Mouse (Mus musculus) right cerebral cortex, postnatal 4 days (tissue): Measurements from ENCODE around the gene Otulinl.

Experiments
- DNase-seq: peaks from one replicate; pipeline ENCODE4 v3.0.0-alpha.2; 2022

Otulinl gene

DNA sequence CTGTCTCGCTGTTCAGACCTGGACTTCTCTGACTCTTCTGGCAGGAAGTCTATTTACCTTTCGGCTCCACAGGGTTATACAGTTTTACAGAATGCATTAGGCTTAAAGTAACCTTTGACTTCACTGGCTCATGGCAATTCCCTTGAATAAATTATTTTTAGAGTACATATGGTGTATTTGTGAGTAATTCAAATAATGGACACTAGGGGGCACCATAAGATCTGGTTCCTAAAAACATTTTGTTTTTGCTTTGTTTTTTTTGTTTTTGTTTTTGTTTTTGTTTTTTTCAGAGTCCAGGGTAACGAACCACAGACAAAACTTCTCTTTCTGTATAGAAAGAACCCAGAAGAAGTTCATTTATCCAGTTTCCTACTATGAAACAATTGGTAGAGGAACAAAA lies 33.7 kb downstream of the Otulinl start:
- DNase-seq = no peak

DNA sequence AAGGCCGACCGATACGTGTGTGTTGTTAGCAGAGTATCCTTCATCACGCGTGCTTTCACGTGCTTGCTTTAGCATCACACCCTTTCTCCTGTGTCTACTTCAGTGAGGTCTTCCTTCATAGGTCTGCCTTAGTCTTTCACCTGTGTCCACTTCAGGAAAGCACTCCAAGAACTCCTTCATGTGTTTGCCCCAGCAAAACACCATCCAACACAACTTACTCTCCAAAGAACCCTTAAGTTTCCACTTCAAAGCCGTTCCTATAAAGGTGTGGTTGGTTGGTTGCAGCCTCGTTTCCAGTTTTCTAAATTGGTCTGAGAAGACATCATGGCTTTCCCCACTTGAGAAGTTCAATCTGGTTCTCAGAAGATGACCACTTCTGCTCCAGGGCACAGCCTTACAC lies 34.7 kb downstream of the Otulinl start:
- no peak for DNase-seq

DNA sequence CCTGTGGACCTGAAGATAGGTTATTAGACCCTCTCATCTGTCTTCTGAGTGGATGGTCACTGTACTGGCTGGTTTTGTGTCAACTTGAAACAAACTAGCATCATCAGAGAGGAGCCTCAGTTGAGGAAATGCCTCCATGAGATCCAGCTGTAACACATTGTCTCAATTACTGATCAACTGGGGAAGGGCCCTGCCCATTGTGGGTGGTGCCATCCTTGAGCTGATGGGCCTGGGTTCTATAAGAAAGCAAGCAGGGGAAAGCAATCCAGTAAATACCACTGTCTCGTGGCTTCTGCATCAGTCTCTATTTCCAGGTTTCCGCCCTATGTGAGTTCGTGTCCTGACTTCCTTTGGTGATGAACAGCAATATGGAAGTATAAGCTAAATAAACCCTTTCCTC lies 36.1 kb downstream of the Otulinl start:
- DNase-seq = no peak

DNA sequence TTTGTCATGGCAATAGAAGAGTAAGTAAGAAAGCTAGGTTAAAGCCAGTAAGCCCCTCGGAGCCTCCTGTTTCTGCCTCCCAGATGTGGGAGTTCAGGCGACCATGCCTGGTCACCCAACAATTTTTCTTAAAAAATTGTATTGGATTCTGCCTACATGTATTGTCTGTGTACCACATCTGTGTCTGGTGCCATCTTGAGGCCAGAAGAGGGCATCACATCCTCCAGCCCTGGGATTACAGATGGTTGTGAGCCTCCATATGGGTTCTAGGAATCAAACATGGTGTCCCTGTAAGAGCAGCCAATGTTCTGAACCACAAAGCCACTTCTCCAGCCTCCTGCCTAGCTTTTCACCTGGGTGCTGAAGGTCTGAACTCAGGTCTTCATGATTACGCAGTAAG lies 38.5 kb downstream of the Otulinl start:
- no peak for DNase-seq

DNA sequence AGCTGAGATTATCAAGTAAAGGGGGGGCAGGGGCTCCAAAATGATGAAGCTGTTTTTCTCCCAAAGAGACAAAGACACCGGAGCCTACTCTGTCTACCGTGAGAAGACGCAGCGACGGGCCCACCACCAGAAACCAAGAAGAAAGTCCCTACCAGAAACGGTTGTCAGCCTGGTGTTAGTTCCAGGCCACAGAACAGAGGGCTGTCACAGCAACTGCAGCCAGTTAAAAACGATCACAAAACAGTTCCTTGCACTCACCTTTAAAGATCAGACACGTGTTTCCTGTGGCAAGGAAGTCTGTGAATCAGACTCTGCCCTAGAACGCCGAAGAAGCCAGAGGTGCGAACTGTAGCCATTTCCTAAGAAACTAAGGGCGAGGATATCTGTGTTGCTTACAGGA lies 40.2 kb downstream of the Otulinl start:
- DNase-seq = no peak

DNA sequence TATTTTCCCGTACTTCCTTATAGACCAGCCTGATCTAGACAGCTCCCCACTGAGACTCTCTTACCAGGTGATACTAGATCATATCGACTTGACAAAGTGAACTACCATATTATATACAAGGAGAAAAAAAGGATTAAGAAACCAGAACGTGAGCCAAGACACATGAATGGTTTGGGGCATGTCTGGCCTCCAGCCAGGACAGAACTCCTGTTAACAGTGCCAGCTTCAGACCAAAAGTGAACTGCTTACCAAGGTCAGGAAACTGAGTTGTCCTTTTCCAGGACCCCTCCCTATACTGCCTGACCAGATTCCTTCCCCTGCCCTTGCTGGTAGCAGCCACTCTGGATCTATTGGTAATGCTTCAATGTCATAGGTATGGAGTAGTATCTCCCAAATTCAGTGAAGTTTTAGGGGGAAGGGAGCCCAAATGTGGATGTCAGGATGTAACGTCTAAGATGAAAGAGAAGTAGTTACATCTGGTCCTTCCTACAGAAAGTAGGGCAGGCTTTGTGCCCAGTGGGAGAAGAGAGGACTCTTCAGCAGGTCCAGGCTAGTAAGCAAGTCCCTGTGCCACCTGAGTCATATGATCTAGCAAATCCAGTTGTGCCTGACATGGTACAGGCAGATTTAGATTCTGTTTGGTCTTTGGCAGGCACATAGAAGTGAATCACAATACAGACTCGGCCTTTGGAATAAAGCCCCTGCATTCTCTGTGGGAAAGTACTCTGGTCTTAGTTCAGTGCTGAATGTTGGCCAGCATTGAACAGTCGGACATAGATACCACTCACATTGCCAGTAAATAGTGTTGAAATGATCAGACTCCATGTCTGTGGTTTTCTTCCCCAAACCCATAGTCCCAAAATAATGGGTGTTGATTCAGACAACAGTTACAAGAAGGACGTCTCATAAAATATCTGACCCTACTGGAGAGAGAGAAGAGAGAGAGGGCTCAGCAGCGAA lies 47.2 kb downstream of the Otulinl start:
- no peak for DNase-seq

DNA sequence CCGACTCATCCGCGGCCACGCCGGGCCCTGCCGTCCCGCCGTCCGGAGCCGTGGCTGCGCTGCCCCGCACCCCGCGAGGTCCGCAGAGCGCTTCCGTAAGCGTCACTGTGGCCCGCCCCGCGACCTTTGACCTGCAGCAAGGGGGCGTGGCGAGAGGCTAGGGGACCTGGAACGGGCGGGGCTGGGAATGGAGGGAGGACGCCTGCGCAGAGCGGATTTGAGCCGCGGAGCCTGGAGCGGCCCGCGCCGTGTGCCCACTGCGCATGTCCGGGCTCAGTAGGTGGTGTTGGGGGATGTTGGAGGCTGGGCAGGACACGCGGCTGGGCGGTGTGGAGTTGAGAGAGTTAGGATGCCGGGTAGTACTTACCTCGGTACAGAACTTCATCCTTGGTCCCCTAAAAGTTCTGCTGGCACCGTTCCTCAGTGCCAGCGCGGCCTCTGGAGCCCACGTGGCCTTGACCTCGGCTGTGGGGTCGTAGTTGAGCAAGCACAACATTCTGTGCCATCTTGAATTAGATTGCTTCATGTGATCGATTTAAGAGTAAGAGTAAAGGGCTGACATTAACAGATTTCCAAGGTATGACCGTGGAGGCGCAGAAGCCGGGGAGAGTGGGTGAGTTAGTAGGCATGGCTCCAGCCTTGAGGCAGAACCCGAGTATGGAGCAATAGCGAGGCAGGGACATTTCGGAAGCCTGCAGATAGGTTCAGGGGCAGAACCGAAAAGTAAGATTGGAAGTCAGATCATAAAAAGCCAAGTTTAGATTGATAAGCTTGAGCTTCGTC lies 50.6 kb downstream of the Otulinl start, which contains the start of gene Otulin:
Otulin (minus strand) TSS at position 93 of the 783 bp plus-strand sequence.
- peak; percentile 99 for DNase-seq

DNA sequence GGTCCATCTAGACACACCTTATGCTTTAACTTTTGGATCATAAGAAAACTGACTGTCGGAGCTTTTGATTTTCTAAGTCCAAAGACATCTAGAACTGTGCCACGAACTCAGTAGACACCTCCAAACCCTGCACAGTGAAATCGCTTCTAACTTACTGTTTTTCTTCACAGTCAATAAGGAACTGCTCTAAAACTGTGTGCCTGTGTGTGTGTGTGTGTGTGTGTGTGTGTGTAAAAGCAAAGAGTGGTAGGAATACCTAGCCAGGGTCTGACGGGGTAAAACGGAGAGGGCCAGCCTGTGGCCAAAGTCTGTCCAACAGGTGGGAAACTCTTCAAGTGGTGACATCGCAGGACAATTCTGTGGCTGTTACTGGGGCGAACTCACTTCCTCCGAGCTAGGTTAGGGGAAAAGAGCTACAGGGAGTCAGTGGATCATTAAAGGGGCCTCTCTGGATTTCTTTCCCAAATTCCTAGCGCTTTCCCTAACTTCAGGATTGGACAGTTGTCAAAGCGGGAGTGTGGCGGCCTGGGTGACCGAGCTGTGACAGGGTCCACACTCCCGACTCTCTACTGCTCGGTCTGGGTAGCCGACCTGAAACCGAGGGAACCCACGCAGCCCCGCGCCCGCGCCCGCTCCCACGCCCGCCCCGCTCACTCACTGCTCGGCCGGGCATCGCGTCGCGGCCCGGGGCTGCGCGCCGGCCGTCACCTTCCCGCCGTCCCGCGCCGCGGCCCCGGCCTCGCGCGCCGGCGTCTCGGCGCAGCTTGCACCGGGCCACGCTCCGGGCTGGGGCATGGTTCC lies 51.4 kb downstream of the Otulinl start:
- no peak for DNase-seq

DNA sequence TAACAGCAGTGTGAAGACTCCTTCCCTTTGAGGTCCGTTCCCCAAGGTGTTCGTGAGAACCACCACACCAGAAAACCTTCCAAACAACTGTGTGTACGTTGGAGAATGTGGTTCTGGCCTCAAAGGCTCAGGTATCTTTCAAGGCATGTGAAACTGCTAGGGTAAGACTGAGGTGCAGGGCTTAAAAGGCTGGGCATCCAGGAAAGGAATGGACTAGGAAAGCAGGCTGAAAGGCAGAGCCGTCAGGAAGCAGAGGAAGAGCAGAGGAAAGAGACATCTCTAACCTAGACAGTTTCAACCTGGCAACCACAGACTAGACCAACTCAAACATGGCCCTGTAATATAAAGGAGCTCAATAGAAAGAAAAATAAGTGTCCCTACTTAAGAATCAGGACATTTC lies 52.3 kb downstream of the Otulinl start:
- no peak for DNase-seq

DNA sequence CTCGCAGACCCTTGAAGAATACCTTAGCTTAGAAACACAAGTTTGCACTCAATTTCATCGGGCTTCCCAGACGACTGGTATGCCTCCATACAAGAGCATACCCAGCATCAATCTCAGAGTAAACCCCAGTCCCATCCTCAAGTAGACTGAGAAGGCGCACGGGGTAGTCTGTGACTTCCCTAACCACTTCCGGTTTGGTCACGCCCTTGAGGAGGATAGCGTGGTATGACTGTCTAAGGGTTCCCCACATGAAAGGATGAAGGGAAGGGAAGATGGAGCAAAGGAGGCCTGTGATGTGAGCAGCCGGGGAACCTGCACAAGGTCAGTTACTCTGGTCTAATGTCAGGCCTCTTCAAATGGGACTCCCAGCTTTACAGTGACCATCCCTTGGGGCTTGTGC lies 53.6 kb downstream of the Otulinl start:
- DNase-seq = no peak

DNA sequence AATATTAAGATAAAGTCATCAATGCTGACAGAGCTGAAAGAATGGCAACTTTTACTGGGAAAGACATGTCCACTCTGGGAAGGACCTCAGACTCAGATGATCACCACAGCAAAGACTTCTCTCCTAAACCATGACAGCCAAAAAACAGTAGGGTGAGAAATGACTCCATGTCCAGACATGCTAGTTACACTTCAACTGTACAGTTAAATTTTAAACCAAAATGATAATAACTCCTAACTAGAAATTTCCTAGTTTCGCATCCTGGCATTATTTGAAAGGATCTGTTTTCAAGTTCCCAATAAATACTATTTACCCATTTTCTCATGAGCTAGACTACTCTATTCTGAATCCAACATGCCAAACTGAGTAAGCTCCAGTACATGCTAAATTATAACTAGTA lies 55.1 kb downstream of the Otulinl start:
- no peak for DNase-seq

DNA sequence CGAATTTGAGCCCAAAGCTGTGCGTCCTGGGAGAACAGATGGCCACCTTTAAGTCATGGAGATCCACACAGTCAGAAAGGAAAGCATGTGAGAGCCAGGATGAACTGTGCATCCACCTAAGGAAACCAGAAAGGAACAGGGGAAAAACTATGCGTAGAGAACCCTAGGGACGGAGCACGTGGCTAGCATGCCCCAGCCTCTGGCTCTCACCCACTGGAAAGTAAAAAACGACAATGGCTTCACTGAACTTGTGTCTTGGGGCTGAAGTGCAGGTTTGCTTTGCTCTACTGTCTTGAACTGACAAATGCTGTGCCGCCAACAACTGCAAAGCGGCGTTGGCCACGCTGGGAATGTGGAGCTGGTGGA lies 55.5 kb downstream of the Otulinl start:
- DNase-seq = no peak

DNA sequence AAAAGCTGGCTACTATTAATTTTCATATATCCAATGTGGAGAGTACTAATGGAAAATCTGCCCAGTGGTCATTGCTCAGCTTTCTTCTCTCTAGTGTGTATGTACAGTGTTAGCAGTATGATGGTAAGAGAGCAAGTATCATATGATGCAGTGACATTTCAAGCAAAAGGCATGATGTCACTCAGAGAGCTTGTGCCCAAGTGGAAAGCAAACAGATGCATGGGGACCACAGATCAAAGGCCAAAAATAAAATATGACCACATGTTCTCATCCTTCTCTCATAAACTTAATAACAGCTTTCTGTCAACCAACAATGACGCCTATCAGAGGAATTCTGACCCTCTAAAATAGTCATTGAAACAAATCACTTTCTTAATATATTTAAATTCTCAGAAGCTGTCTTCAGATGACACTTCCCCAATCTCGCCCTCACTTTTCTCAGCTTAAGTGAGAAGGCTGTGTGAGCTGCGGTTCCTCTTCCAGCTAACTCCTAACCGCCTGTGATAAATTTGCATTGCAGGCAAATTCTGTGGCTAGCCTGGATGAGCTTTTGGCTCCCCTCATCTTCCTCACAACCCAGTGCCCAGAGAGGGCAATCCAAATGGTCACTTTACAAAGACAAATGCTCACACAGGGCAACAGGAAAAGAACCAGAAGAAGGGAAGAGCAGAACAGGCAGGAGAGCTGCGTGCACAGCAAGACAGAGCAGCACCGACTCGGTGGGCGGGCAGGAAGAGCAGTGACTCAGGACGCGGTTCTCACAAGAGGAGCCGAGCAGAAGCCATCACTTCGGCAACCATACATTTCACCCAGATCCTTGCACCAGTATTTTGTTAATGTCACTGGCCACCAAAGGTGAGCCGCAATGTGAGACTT lies 56.1 kb downstream of the Otulinl start:
- DNase-seq = no peak

DNA sequence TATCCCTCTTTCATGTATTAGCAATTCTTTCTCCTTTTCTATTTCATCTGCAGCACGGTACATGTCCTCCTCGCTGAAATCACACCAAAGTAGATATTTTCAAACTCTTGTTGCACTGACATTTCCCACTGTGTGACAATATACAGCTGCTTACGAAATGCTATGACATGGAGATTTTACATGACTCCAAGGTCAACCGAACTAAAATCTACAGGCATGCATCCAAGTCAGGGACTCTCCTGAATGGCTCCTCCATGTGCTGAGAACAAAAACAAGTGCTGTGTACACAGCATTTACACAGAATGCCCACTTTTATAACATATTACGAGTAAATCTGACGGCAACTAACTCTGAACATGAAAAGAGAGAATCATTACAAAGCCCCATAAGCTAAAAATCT lies 58.1 kb downstream of the Otulinl start:
- no peak for DNase-seq

DNA sequence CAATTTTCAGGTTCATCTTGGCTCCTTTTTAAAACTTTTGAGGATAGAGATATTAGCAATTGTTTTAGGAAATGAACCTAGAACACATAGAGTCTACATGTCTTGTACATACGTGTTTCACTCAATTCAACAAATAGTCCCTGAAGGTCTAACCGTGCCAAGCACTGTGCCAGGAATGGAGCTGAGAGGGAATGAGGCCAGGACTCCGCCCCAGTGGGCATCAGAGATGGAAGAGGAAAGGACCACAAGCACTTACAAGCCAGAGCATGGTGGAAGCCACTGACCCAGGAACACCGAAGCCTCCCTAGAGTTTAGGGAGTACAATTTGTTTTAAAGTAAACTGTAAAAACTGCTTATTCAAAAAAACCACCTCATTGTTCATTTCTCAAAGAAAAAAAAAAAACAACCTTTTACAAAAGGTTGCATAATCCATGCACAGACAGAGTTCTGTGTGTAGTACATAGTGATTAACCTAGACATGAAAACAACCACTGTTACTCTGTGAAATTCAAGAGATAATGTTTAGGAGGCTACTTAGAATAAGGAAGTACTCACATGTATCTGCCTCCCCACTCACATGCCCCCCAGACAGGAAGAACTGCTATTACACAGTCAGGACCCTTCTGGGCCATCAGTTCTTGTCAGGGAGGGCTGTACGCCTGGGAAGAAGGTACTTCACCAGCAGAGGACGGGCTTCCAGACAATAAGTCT lies 60.7 kb downstream of the Otulinl start:
- no peak for DNase-seq

DNA sequence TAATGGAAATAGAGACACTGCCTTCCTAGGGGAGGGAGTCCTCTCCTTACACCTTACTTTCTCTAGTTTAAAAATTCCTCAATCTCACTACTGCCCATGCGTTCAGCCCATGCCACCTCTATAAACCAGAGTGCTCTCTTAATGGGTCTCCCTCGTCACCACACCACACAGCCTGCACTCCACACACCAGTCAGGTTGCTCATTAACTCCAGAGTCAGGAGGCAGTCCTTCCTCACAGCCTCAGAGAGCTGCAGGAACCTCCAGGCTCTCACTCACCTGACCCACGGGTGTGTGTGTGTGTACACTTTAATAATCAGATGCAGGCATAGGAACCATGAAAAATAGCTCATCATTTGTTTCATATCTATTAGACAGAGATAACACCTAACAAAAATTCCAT lies 61.7 kb downstream of the Otulinl start:
- DNase-seq = no peak

DNA sequence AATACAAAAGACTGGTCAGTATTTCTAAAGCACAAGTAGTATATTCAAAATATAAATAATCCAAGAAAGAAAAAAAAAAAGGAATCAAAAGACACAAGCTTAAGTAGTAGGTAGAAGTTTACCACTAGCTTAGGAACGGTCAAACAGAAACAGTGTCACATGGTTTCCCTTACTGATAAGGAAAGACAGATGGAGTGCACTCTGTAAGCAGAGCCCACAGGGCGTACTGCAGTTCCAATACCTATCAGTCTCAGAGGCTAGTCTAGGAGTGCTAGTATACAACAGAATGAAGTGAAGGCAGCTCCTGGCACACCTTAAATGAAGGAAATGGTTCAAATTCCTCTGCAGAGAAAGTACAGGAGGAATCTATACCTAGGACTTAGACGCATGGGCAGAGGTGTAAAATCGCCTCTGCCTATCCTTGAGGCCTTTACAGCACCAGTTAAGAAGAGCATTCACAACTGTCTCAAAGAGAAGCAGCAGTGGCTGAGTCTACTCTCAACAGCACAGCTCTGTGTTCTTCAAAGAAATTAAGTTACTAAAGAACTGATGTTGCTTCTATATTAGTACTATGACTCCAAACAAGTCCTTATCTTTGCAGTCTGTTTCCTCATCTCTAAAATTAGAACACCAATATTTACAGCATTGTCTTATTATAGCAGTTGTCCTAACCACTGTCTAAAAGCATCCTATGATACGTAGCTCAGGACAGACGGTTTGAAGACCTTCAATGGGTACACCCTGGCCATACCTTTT lies 62.4 kb downstream of the Otulinl start:
- DNase-seq = no peak

DNA sequence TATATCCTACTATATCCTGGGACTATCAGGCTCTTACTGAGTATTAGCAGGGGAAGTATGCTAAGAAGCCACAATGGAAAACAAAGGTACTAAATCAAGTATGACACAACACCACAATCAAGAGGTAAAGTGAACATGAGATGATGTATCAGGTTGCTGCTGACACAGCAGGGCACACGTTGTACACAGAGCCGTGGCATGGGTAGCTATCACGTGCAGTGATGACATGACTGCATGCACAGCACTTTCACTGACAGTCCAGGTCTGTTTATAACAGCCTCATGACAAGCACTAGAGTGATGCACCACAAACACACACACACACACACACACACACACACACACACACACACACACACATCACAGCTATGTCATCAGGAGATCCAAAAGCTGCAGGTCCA lies 64.2 kb downstream of the Otulinl start:
- DNase-seq = no peak

DNA sequence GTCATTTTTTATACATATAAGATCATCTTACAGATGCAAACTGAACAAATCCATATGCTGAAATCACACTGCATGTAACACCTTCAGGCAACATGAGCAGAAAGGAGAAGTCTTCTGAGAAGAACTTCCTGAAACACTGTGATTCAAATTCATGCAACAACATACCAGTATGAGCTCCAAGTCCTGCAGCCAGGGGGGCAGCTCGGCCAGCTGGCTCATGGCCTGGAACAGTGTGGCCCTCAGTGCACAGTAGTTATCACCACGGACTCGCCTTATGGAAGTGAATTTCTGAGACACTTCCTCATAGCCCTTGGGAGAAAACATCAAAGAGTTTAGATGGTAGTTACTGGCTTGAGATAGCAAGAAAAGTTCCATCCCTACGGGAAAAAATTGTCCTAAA lies 65.2 kb downstream of the Otulinl start:
- DNase-seq = no peak

DNA sequence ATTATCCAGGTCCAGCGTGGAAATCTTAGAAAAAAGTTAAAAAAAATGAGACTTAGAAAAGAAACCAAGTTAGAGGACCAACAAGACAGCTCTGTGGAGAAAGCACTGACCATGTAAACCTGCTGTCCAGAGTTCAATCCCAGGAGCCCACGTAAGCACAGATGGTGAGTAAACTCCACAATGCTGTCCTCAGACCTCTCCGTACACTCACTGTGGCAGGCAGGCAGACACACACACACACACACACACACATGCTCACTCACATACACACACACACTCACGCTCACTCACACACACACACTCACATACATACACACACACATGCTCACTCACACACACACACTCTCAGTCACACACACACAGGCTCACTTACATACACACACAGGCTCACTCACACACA lies 68.1 kb downstream of the Otulinl start:
- DNase-seq = no peak
